Mouse (Mus musculus) lung, embryonic 16.5 days (tissue): Measurements from ENCODE around the gene Cyp1a2. TPM values are rescaled to one million over a fixed set of nuclear protein-coding genes. Genes with fewer than 3 reads are reported as not detected.

Experiments used
- ATAC-seq: fragments of 200-750 bp; cut with Nextera tagmentation; 2 replicates; pipeline ENCODE4 v1.8.0; 2017; ENCODE audit warnings: low read depth, mild to moderate bottlenecking, moderate library complexity
- H3K27ac ChIP-seq: fragments of 300-500 bp; sonication (generic); 2 replicates; pipeline ENCODE4 v1.5.1; 2014; ENCODE audit warnings: mild to moderate bottlenecking, control low read depth, low read length
- H3K27me3 ChIP-seq: fragments of 300-500 bp; sonication (generic); 2 replicates; pipeline ENCODE4 v1.6.1; 2014; ENCODE audit warnings: low read depth, low read length, mixed read lengths; ENCODE audit not compliant: control insufficient read depth, insufficient read depth
- H3K36me3 ChIP-seq: fragments of 300-500 bp; sonication (generic); 2 replicates; pipeline ENCODE4 v1.6.1; 2014; ENCODE audit warnings: low read length; ENCODE audit not compliant: control insufficient read depth, insufficient read depth
- H3K4me1 ChIP-seq: fragments of 300-500 bp; sonication (generic); replicated peaks from 2 replicates; pipeline ENCODE4 v1.6.1; 2014; ENCODE audit warnings: low read length, mixed read lengths; ENCODE audit not compliant: control insufficient read depth, insufficient read depth
- H3K4me2 ChIP-seq: fragments of 300-500 bp; sonication (generic); 2 replicates; pipeline ENCODE4 v1.6.1; 2014; ENCODE audit warnings: low read depth, low read length, control low read depth
- H3K4me3 ChIP-seq: fragments of 300-500 bp; sonication (generic); 2 replicates; pipeline ENCODE4 v1.5.1; 2014; ENCODE audit warnings: mild to moderate bottlenecking, low read length, control low read depth
- H3K9ac ChIP-seq: fragments of 300-500 bp; sonication (generic); 2 replicates; pipeline ENCODE4 v1.6.1; 2014; ENCODE audit warnings: low read length, control low read depth
- H3K9me3 ChIP-seq: fragments of 300-500 bp; sonication (generic); 2 replicates; pipeline ENCODE4 v1.6.1; 2016; ENCODE audit warnings: low read length; ENCODE audit not compliant: control insufficient read depth
- WGBS: fragments of 180-500 bp; shearing (Covaris S2); extraction: QIAGEN DNeasy Blood & Tissue Kit; methylation state at CpG from one replicate; pipeline ENCODE4 v1.1.7; 2014; 5-methylcytosine and 5-hydroxymethylcytosine counted together
- polyA plus RNA-seq: library from polyadenylated mRNA; unstranded; fragments of >200 nt; fragmentation: Nextera tagmentation; extraction: Ambion mirVana; gene quantifications from 2 replicates; pipeline ENCODE4 v1.2.1, GENCODE M21; 2015

Gene Cyp1a2
- polyA plus RNA-seq, 1 experiment from 2014 or later, result not detected

DNA sequence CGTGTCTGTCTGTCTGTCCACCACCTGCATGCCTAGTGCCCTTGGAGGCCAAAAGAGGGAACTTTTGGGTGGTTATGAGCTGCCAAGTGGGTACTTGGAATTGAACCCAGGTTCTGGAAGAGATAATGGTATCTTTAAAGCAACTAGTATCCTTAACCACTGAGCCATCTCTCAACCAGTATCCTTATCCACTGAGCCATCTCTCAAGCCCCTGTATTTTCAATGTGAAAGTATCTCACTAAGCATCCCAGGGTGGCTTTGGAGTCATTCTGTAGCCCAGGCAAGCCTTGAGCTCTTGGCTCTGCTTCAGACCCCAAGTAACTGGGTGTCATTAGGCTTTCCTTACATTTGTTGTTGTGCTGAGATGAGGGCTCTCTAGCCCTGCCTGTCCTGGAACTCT, 28.5 kb downstream of the Cyp1a2 start:
- Histone ChIP-seq H3K36me3 (no peaks in the 10 kb centered on the region), H3K9ac (no peak overlapping the region), H3K4me2 (no peak overlapping the region), H3K27me3 (0 out of 2 replicates have a peak, but pooled peaks cover 3% of the 10 kb centered on the region), H3K27ac (no peak overlapping the region), H3K4me3 (no peak overlapping the region), H3K9me3 (no peaks in the 10 kb centered on the region), H3K4me1 (peaks cover 9% of the 10 kb centered on the region)
- WGBS, result 75% methylated on average over 1 of the region's 1 CpGs
- no peak for ATAC-seq

DNA sequence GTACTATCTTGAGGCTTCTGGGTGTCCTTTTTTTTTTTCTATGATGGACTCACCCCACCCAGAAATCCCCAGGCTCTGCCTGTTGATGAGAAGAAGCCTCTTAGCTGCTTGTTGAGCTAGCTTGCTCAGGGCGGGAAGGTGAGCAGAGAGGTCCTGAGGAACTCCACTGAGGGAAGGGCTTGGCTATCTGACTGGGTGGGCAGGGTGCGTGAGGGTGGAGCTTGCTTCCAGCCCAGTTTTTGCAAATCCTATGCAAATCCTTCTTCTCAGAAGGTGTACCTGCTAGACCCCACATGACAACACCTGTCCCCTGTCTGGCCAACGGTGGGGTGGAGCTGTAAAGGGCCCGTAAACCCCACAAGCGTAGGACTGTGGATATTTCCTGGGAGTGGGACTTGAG, 30.2 kb downstream of the Cyp1a2 start, which contains the start of gene Csk:
Csk (minus strand) TSS at position 349 of the 400 bp plus-strand sequence.
- Histone ChIP-seq H3K4me3 (no peak within 1 kb of the TSS), H3K9me3 (no peaks in the 10 kb centered on the region), H3K4me2 (no peak within 1 kb of the TSS), H3K36me3 (no peaks in the 10 kb centered on the region), H3K9ac (peak within 1 kb of the TSS; percentile 11; the same call in 1 of the 2 replicates), H3K27ac (no peak within 1 kb of the TSS), H3K27me3 (0 out of 2 replicates have a peak, but pooled peaks cover 3% of the 10 kb centered on the region), H3K4me1 (peaks cover 9% of the 10 kb centered on the region)
- WGBS, result 53% methylated on average over 5 of the region's 5 CpGs
- ATAC-seq, result no peak

DNA sequence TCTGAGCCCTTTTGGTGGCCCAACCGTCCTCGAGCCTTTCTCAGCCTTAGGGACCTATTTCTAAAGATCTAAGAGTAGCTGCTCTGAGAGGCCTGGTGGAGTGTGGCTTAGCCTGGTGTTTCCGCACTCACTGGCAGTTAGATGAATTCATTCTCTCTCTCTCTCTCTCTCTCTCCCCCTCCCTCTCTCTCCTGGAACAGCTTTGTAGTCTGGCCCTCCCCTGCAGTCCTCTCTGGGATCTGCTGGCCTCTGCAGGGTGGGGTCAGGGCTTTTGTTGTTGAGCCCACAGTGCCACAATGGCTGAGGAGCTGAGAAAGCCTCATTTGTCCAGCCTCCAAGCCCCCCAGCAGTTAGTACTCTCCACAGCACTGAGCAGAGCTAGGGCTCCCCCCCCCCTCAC, 30.6 kb downstream of the Cyp1a2 start:
- H3K27ac ChIP-seq, result no peak overlapping the region
- whole genome bisulfite sequencing, result 58% methylated on average over 3 of the region's 3 CpGs
- no peaks in the 10 kb centered on the region for H3K9me3 ChIP-seq
- no peak for ATAC-seq
- peak overlapping the region; percentile 11; the same call in 1 of the 2 replicates for H3K9ac ChIP-seq
- no peak overlapping the region for H3K4me2 ChIP-seq
- H3K4me3 ChIP-seq, result no peak overlapping the region
- H3K27me3 ChIP-seq, result 0 out of 2 replicates have a peak, but pooled peaks cover 3% of the 10 kb centered on the region
- no peaks in the 10 kb centered on the region for H3K36me3 ChIP-seq
- peaks cover 9% of the 10 kb centered on the region for H3K4me1 ChIP-seq

DNA sequence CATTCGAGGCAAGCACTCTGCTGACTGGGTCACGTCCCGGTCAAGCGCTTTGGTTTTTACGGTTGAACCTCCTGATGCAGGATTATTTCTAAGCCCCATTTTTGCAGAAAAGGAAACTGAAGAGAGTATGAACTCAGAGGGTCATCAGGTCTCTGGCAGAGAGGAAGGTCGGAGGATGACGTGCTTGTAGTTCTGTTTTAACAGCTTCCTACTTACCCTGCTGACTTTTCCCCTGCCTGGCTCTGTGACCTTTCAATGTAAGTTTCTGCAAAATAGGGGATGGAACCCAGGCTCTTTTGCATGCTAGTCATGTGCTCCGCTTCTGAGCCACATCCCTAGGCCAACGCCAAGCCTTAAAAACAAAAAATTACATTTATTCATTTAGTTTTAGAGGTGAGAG, 31.2 kb downstream of the Cyp1a2 start:
- Histone ChIP-seq H3K4me2 (no peak overlapping the region), H3K4me1 (peaks cover 9% of the 10 kb centered on the region), H3K27me3 (0 out of 2 replicates have a peak, but pooled peaks cover 3% of the 10 kb centered on the region), H3K4me3 (no peak overlapping the region), H3K27ac (no peak overlapping the region), H3K36me3 (no peaks in the 10 kb centered on the region), H3K9me3 (no peaks in the 10 kb centered on the region), H3K9ac (no peak overlapping the region)
- no peak for ATAC-seq
- 74% methylated on average over 9 of the region's 9 CpGs for WGBS

DNA sequence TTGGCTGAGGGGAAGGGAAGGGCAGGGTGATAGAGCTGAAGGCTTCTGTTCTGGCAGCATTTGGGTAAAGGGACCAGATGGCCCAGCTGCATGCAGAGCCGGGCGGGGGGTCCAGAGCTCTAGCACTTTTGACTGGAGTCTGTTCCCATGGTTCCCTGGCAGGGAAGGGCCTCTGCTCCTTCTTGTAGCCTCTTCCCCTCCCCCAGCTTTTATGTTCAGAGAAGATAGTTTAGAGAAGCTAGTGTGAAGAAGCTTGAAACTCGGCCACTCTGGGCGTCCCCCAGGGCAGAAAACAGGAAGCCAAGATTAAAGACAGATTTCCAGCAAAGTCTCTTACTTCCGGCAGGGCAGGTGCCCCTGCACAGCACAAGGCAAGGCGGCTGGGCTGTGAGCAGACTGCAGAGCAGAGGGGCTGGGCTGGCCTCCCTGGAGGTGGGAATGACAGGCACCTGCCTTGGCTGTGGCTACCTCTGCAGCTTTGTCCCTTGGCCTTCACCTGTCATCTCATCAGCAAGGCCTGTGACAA, 32.7 kb downstream of the Cyp1a2 start:
- H3K4me2 ChIP-seq, result no peak overlapping the region
- H3K4me3 ChIP-seq, result no peak overlapping the region
- H3K27me3 ChIP-seq, result 0 out of 2 replicates have a peak, but pooled peaks cover 3% of the 10 kb centered on the region
- H3K4me1 ChIP-seq, result peaks cover 6% of the 10 kb centered on the region
- peak; percentile 18; the same call in 1 of the 2 replicates for ATAC-seq
- no peaks in the 10 kb centered on the region for H3K9me3 ChIP-seq
- H3K27ac ChIP-seq, result no peak overlapping the region
- H3K9ac ChIP-seq, result no peak overlapping the region
- H3K36me3 ChIP-seq, result no peaks in the 10 kb centered on the region
- WGBS, result 32% methylated on average over 6 of the region's 6 CpGs

DNA sequence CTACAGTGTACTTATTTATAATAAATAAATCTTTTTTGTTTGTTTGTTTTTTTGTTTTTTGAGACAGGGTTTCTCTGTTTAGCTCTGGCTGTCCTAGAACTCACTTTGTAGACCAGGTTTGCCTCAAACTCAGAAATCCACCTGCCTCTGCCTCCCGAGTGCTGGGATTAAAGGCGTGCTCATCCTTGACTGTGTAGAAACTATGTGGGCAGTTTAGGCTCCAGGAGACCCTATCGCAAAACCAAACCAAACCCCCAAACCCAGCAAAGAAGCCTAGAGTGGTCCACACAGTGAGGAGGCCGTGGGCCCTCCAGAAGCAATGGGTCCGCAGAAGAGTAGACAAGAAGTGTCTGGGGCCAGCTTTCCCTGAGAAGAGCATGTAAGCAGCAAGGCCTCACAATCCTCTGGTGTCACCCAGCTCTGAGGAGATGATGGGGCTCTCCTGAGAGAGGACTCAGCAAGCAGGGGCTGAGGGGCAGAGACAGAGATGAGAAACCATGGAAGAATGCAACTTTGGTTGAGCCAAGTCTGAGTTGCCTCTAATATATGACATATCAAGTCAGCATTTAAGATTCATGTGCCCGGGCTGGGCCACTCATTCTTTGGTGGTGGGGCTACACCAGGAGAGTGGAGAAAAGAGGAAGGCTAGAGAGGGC, 33.2 kb downstream of the Cyp1a2 start:
- Histone ChIP-seq H3K4me1 (peaks cover 7% of the 10 kb centered on the region; the same call in 1 of the 2 replicates), H3K9me3 (no peaks in the 10 kb centered on the region), H3K27me3 (0 out of 2 replicates have a peak, but pooled peaks cover 3% of the 10 kb centered on the region), H3K4me2 (no peak overlapping the region), H3K4me3 (no peak overlapping the region), H3K36me3 (no peaks in the 10 kb centered on the region), H3K9ac (no peak overlapping the region), H3K27ac (no peak overlapping the region)
- no peak for ATAC-seq
- WGBS, result 83% methylated on average over 6 of the region's 6 CpGs

DNA sequence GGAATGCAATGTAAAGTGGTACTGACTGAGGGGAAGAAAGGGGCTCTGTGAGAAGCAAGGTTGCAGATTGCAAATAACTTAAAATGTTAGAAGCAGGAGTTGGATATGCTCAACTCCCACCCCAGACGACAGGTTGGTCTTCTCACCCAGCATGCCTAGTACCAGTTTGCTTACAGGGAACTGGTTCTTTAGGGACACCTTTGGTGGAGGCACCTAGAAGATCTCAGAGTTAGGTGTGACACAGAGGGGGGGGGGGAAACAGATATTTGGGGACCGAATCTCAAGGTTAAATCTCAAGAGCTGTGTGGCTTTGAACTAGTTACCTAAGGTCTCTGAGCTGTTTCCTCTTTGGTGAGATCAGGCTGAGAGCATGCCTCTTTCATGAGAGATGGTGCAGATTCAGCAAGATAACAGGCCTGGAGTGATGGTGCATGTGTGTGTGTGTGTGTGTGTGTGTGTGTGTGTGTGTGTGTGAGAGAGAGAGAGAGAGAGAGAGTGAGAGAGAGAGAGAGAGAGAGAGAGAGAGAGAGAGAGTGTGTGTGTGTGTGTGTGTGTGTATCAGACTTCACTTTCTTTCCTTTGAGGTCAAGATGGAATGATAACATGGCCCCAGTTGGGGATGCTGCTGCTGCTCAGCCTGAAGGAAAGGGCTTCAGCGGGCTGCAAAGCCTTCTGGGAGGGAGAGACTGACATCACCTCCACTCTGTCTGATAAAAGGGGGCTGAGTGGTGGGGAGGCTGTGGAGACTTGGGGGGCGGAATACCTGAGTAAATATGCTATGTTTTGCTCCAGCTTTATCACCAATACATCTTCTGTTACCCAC, 36.0 kb downstream of the Cyp1a2 start:
- H3K9me3 ChIP-seq, result no peaks in the 10 kb centered on the region
- no peaks in the 10 kb centered on the region for H3K36me3 ChIP-seq
- H3K27me3 ChIP-seq, result no peaks in the 10 kb centered on the region
- no peak overlapping the region for H3K9ac ChIP-seq
- no peak overlapping the region for H3K4me3 ChIP-seq
- no peak for ATAC-seq
- no peak overlapping the region for H3K27ac ChIP-seq
- WGBS, result 57% methylated on average over 4 of the region's 4 CpGs
- H3K4me1 ChIP-seq, result peaks cover 26% of the 10 kb centered on the region
- no peak overlapping the region for H3K4me2 ChIP-seq

DNA sequence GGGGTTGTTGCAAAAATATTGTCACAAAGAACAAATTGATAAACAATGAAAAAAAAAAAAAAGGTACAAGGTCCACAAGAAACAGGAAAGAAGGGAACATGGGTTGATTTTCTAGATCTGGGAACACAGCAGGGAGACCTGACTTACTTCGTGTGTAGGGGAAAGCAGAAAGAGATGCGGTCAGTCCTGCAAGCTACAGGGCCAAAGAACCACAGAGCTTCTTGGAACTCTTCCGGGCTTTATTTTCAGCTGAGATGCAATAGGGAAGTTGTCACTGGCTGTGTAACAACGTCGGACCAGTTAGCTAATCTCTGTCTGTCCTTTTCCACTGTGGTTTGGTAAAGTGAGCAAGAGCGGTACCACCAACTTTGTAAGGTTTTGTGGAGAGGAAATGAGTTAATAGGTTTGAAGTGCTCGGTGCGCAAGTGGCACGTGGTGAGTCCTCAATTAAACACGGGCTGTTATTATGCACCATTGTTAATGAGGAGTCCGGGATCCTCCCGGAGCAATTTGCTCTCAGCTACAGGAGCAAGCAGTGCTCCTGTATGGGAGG, 36.9 kb downstream of the Cyp1a2 start:
- no peak for ATAC-seq

More for the DNA sequence above, 36.9 kb downstream of the Cyp1a2 start:
- Histone ChIP-seq H3K27ac (no peak overlapping the region), H3K4me3 (no peak overlapping the region), H3K9ac (no peak overlapping the region), H3K4me2 (no peak overlapping the region), H3K36me3 (peaks cover 2% of the 10 kb centered on the region), H3K27me3 (no peaks in the 10 kb centered on the region), H3K4me1 (peaks cover 26% of the 10 kb centered on the region), H3K9me3 (no peaks in the 10 kb centered on the region)
- 73% methylated on average over 12 of the region's 12 CpGs for WGBS
